Mouse (Mus musculus) pancreas, adult 10 weeks (tissue): ENCODE measurements around the gene Ctnnal1. TPM values are rescaled to one million over a fixed set of nuclear protein-coding genes. Genes with fewer than 3 reads are reported as not detected.

Source experiments
- polyA plus RNA-seq: library from polyadenylated mRNA; stranded (reverse); fragments of 350-450 nt; fragmentation: Illumina TruSeq; extraction: RNeasy Lipid Tissue Mini Kit (QIAGEN cat#74804); gene quantifications from one replicate; pipeline ENCODE4 v1.2.3, GENCODE M21; 2015; ENCODE audit warnings: low read depth, low replicate concordance; ENCODE audit not compliant: insufficient read depth

Ctnnal1 gene
- 4.2 TPM for polyA plus RNA-seq

DNA sequence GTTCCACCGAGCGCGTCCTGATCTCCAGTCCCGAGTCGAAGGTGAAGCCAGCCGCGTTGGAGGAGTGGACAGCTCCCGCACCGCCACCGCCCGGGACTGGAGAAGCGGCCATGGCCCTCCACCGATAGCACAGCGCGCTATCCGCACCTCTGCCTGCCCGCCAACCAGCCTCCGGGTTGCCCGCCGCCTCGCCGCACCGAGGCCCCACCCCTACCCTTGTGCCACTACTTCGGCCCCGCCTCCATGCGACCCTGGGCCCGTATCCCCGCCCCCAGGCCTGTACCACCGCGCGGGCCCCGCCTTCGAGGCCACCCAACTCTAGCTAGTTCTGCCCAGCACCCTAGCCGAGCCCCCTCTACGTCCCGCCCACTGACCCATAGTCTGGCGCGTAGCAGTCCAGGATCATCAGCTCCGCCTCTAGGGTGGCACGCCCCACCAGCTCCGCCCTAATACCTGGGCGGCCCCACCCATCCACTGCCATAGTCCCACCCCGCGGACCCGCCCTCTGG, at the start of gene Ctnnal1:
TSS of gene Ctnnal1 (minus strand) at position 186 of the 509 bp plus-strand sequence.

DNA sequence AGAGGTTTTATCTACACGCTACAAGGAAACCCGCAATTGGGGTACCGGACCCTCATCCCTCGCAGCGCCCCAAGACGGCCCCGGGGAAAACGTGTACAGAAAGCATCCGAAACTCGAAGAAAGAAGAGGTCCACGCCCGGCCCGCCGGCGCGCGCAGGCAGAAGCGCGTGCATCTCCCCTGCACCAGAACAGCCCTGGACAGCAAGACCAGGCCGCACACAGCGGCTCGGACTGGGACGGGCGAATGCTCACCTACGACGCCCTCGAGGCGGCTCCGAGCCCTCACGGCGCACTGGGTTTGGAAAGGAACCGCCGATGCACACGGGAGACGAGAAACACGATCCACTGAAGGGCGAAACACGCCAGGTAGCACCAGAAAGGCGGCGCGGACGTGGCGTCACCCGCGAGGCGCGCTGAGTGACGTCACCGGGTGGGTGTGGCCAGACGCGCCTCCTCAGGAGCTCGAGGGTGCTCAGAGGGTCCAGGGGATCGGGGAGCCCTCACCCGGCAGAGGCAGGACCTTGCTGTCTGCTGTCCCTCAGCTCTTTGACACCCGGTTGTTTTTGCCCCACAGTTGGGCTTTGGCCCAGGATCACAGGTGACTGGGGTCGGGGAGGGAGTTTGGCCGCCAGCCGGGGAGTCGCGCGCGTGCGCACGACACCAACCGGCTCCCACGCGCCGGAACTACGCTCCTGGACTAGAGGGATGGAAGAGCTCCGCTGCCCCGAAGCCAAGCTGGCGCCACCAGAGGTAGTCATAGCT, 62.9 kb downstream of the Ctnnal1 start, which contains the start of the genes Elp1 and Fam206a:
TSS of gene Elp1 (minus strand) at position 425 of the 762 bp plus-strand sequence.
TSS of gene Fam206a (plus strand) at position 439 of the 762 bp plus-strand sequence.

Other genes with a start within 250 kb of the Ctnnal1 start
- not detected for gene Gm26657, start 125.1 kb downstream of the Ctnnal1 start, polyA plus RNA-seq
- gene Actl7b, start 123.7 kb downstream of the Ctnnal1 start, polyA plus RNA-seq: not detected
- gene Actl7a, start 121.8 kb downstream of the Ctnnal1 start, polyA plus RNA-seq: not detected
- 12.2 TPM for gene Elp1, start 62.9 kb downstream of the Ctnnal1 start, polyA plus RNA-seq
- gene Fam206a, start 62.8 kb downstream of the Ctnnal1 start, polyA plus RNA-seq: 3.4 TPM
- 3.5 TPM for gene Tmem245, start 82.2 kb upstream of the Ctnnal1 start, polyA plus RNA-seq
- gene Frrs1l, start 125.2 kb upstream of the Ctnnal1 start, polyA plus RNA-seq: not detected